Mouse (Mus musculus) T-helper 17 cell (primary cell): ENCODE measurements around the gene Lrrc8d.

Experiments used
- in situ Hi-C, 2 experiments: fragments of 300-600 bp; cut with MboI, MseI; formaldehyde crosslinking; loops; 1 replicate in 1 of 2; 2 replicates in 1 of 2; pipeline ENCODE4 v1.15.1; 2025; ENCODE audit warnings: high pct_unique_total_duplicates in 2 of 2

The Lrrc8d gene

DNA sequence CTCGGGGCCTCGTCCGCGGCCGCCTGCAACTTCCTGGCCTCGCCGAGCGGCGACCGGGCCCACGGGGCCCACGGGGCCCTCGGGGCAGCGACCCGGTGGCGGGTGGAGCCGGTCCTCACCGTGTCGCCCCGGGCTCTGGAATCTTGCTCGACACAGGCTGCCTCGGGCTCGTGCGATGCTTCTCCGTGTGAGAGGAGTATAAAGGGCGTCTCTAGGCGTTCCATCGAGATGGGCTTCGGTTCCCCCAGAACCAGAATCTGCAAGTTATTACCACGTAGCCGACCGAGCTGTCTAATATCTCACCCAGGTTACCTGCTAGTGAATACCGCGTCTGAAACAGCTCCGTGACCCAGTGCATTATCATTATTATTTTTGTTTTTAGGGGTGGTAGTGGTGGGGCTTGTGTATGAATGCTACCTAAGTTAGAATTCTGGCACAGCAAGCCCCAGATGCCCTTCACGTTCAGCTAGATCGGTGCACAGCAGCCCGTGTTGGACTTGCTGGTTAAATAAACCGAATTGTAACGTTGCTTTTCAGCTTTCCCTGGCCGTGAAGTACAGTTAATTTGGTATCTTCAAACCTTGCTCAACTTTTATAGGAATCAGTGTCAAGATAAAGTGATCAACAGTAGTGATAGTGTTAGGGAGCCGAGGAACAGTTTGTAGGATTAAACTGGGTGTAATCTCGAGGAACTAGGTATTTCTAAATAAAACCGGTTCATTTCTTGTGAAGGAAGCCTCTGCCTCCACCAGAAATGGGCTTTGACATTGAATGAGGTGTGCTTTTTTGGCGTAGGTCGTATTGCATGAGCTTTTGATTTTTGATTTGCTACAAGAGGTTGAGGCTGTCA is 177.4 kb downstream of the Lrrc8d start:
- in situ Hi-C loops, result no loop called here
